Mouse (Mus musculus) urinary bladder, postnatal 0 days (tissue): ENCODE results near the gene Mill1. TPM values are rescaled to one million over a fixed set of nuclear protein-coding genes. Genes with fewer than 3 reads are reported as not detected.

Source experiments
- polyA plus RNA-seq: library from polyadenylated mRNA; unstranded; fragments of >200 nt; fragmentation: Nextera tagmentation; extraction: Ambion mirVana; gene quantifications from 2 replicates; pipeline ENCODE4 v1.2.1, GENCODE M21; 2015

Gene Mill1
- not detected in 2 replicates for polyA plus RNA-seq

DNA sequence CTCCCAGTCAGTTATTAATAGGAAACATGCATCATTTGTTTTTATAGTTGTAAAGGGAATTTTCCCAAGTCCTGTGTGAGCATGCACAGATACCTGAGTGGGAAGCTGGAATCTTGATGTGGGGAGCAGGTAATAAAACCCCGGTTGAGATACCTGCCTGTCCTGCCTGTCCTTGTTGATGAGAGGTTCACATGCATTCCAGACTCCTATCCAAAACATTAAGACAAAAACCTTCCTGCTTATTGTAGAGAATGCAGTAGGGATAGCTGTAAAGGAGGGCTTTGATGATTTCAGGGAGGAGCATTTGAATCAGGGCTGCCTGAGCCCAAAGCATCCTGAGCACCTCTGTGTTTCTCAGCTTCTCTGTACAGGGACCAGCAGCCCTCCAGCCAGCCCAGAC, at the start of gene Mill1:
Mill1 (plus strand) TSS at position 301 of the 400 bp plus-strand sequence.

Other genes with a start within 250 kb of the Mill1 start
- not detected in 2 replicates for gene Ceacam13, start 235.5 kb upstream of the Mill1 start, polyA plus RNA-seq
- gene Ceacam12, start 179.4 kb upstream of the Mill1 start, polyA plus RNA-seq = not detected in 2 replicates
- not detected in 2 replicates for gene Igfl3, start 68.9 kb upstream of the Mill1 start, polyA plus RNA-seq
- gene Psg18, start 109.7 kb downstream of the Mill1 start, polyA plus RNA-seq = not detected in 2 replicates
- not detected in 2 replicates for gene Psg28, start 186.7 kb downstream of the Mill1 start, polyA plus RNA-seq
- not detected in 2 replicates for gene Psg26, start 238.8 kb downstream of the Mill1 start, polyA plus RNA-seq